Mouse (Mus musculus): ENCODE data around the gene Gdf3. TPM values are rescaled to one million over a fixed set of nuclear protein-coding genes. Genes with fewer than 3 reads are reported as not detected.
"Not testable (repeated sequence)": the region's sequence is repeated elsewhere in the genome, so short reads cannot be mapped to it uniquely, and the experiment has no call there.

Gene Gdf3
- polyA plus RNA-seq, 1 experiment, result not detected

DNA sequence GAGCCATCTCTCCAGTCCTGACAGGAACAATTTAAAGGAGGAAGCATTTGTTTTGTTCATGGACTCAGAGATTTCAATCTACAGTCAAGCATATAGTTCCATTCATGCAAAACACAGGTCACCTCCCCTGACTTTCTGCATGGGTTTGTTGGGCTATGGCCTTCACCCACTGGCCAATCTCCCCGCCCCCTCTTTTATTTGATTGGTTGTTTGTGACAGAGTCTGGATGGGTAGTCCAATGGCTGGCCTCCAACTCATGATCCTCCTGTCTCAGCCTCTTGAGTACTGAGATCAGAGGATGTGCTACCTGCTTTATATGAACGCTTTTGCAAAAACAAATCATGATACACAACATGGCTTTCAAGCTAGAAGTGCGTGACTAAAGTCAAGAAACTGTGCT lies 32.9 kb downstream of the Gdf3 start:
- no peak for TF ChIP-seq GATA1 (IDR thresholded peaks at IDR 0.05; ENCODE audit: low read length)
- no peak for TF ChIP-seq TAL1 (IDR thresholded peaks at IDR 0.05; ENCODE audit: low read length)

GRCm38 (mm10) chr6:122575037-122575436 lies 34.9 kb downstream of the Gdf3 start:
- not testable (repeated sequence) for H3K36me3 ChIP-seq (ENCODE audit: control insufficient read depth); H3K4me1 ChIP-seq (ENCODE audit: control insufficient read depth); H3K9me3 ChIP-seq (ENCODE audit: control insufficient read depth, low read length); H3K4me3 ChIP-seq (replicated peaks); H3K27me3 ChIP-seq (ENCODE audit: control insufficient read depth)

More for the DNA sequence above, 32.9 kb downstream of the Gdf3 start:
- Histone ChIP-seq H3K4me3 (replicated peaks) (no peak overlapping the region), H3K27me3 (ENCODE audit: control insufficient read depth) (no peaks in the 10 kb centered on the region), H3K9me3 (ENCODE audit: control insufficient read depth, low read length) (no peaks in the 10 kb centered on the region), H3K36me3 (ENCODE audit: control insufficient read depth) (no peaks in the 10 kb centered on the region), H3K4me1 (ENCODE audit: control insufficient read depth) (no peaks in the 10 kb centered on the region)

DNA sequence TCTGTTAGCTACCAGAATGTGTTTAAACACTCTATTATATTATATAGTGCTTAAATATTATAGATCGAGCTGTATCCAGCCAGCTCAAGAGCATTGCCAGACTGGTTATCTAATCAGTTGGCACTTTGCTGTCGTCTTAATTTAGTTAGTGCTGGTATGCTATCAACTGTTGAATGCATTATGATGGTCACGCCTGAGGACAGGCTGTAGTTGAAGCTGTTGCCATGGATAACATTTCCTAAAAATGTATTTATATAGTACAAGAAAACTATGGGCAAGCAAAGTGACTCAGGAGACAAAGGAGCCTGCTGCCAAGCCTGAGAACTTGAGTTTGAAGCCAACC lies 38.3 kb downstream of the Gdf3 start:
- Histone ChIP-seq H3K4me1 (ENCODE audit: control insufficient read depth) (no peaks in the 10 kb centered on the region), H3K9me3 (ENCODE audit: control insufficient read depth, low read length) (no peaks in the 10 kb centered on the region), H3K4me3 (replicated peaks) (no peak overlapping the region), H3K36me3 (ENCODE audit: control insufficient read depth) (no peaks in the 10 kb centered on the region), H3K27me3 (ENCODE audit: control insufficient read depth) (no peaks in the 10 kb centered on the region)
- TF ChIP-seq GATA1 (IDR thresholded peaks at IDR 0.05; ENCODE audit: low read length), result no peak
- TF ChIP-seq TAL1 (IDR thresholded peaks at IDR 0.05; ENCODE audit: low read length), result no peak

- H3K4me1 ChIP-seq (ENCODE audit: control insufficient read depth), result no peaks in the 10 kb centered on the region
- no peaks in the 10 kb centered on the region for H3K9me3 ChIP-seq (ENCODE audit: control insufficient read depth, low read length)
- no peaks in the 10 kb centered on the region for H3K27me3 ChIP-seq (ENCODE audit: control insufficient read depth)
- no peak for TF ChIP-seq GATA1 (IDR thresholded peaks at IDR 0.05; ENCODE audit: low read length)
- no peak for TF ChIP-seq TAL1 (IDR thresholded peaks at IDR 0.05; ENCODE audit: low read length)
- no peak overlapping the region for H3K4me3 ChIP-seq (replicated peaks)
- no peaks in the 10 kb centered on the region for H3K36me3 ChIP-seq (ENCODE audit: control insufficient read depth)
Observed at GRCm38 (mm10) chr6:122570695-122571616, 38.9 kb downstream of the Gdf3 start.

DNA sequence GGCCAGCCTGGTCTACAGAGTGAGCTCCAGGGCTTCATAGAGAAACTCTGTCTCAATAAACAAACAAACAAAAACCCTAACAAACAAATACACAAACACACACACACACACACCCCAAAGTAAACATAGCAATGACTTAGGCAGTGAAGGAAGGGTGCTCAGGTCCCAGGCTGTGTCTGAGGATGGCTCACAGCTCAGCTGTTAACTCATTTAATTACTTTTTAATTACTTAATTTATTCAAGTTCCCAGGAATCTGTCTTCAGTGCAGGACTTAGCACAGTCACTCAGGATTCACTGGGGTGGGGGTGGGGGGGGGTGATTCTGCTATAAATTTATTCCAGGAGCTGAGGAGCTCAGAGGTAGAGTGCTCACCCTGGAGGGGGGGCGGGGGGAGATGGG lies 40.1 kb downstream of the Gdf3 start:
- H3K4me3 ChIP-seq (replicated peaks), result no peak overlapping the region

DNA sequence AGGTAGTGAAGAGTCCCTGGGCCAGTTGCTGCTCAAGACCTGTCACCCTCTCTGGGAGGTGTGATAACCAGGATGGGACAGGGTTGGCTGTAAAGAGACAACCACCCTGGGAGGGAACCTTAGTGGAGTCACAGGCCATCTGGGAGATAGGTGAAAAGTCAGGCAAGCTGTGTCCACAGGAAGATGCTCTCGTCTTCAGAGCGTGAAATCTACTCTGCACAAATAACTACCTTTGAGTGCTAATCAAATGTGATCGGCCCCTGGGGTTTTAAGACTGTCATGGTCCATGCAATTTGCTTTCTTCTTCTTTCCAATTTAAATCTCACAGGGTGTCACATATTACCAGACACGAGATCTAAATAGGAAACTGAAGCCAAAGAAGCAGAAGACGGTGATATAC lies 40.8 kb downstream of the Gdf3 start:
- no peak for TF ChIP-seq GATA1 (IDR thresholded peaks at IDR 0.05; ENCODE audit: low read length)
- TF ChIP-seq TAL1 (IDR thresholded peaks at IDR 0.05; ENCODE audit: low read length), result no peak
- no peaks in the 10 kb centered on the region for H3K4me1 ChIP-seq (ENCODE audit: control insufficient read depth)
- H3K9me3 ChIP-seq (ENCODE audit: control insufficient read depth, low read length), result no peaks in the 10 kb centered on the region
- H3K36me3 ChIP-seq (ENCODE audit: control insufficient read depth), result no peaks in the 10 kb centered on the region
- no peaks in the 10 kb centered on the region for H3K27me3 ChIP-seq (ENCODE audit: control insufficient read depth)
- H3K4me3 ChIP-seq (replicated peaks), result no peak overlapping the region

More for the DNA sequence above, 40.1 kb downstream of the Gdf3 start:
- no peaks in the 10 kb centered on the region for H3K9me3 ChIP-seq (ENCODE audit: control insufficient read depth, low read length)
- TF ChIP-seq TAL1 (IDR thresholded peaks at IDR 0.05; ENCODE audit: low read length) (no peak), GATA1 (IDR thresholded peaks at IDR 0.05; ENCODE audit: low read length) (no peak)
- no peaks in the 10 kb centered on the region for H3K27me3 ChIP-seq (ENCODE audit: control insufficient read depth)
- no peaks in the 10 kb centered on the region for H3K4me1 ChIP-seq (ENCODE audit: control insufficient read depth)
- H3K36me3 ChIP-seq (ENCODE audit: control insufficient read depth), result no peaks in the 10 kb centered on the region

DNA sequence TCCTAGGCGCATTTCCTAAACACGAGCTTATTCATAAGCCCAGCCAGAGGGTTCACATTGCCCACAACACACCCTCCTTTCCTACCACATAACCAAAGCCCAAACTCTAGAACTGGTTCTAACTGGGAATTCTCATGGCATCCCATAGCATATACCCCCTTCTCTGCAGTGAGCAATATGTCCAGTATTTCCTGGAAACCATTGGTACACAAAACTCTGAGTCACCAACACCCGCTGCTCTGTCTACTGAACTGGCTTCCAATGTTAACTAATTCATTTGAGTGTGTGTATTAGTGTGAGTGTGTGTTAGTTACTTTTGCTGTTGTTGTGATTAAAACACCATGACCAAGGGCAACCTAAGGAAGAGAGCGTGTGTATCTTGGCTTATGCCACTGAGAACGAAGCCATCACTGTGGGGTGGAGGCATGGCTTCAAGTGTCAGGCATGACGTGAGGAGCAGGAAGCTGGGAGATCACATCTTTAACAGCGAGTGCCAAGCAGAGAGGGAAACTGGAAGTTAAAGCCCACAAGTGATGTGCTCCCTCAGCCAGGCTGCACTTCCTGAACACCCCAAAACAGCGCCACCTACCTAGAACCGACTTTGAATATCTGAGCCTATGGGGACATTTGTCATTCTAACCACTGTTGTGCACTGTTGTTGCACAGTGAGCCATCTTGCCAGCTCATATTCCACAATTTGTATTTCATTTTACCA lies 44.7 kb downstream of the Gdf3 start:
- TF ChIP-seq GATA1 (IDR thresholded peaks at IDR 0.05; ENCODE audit: low read length) (no peak), TAL1 (IDR thresholded peaks at IDR 0.05; ENCODE audit: low read length) (no peak)
- Histone ChIP-seq H3K27me3 (ENCODE audit: control insufficient read depth) (peaks cover 5% of the 10 kb centered on the region; the same call in 1 of the 2 replicates), H3K9me3 (ENCODE audit: control insufficient read depth, low read length) (no peaks in the 10 kb centered on the region), H3K36me3 (ENCODE audit: control insufficient read depth) (no peaks in the 10 kb centered on the region), H3K4me1 (ENCODE audit: control insufficient read depth) (peaks cover 4% of the 10 kb centered on the region), H3K4me3 (replicated peaks) (no peak overlapping the region)

- Histone ChIP-seq H3K36me3 (ENCODE audit: control insufficient read depth) (no peaks in the 10 kb centered on the region), H3K9me3 (ENCODE audit: control insufficient read depth, low read length) (no peaks in the 10 kb centered on the region), H3K4me1 (ENCODE audit: control insufficient read depth) (peaks cover 4% of the 10 kb centered on the region), H3K4me3 (replicated peaks) (no peak overlapping the region), H3K27me3 (ENCODE audit: control insufficient read depth) (peaks cover 5% of the 10 kb centered on the region; the same call in 1 of the 2 replicates)
- no peak for TF ChIP-seq GATA1 (IDR thresholded peaks at IDR 0.05; ENCODE audit: low read length)
- TF ChIP-seq TAL1 (IDR thresholded peaks at IDR 0.05; ENCODE audit: low read length), result no peak
Observed at GRCm38 (mm10) chr6:122562463-122562862, 47.4 kb downstream of the Gdf3 start.

GRCm38 (mm10) chr6:122561005-122561404 lies 48.9 kb downstream of the Gdf3 start:
- H3K4me3 ChIP-seq (replicated peaks), result no peak overlapping the region
- H3K36me3 ChIP-seq (ENCODE audit: control insufficient read depth), result no peaks in the 10 kb centered on the region
- peaks cover 4% of the 10 kb centered on the region for H3K4me1 ChIP-seq (ENCODE audit: control insufficient read depth)
- no peak for TF ChIP-seq GATA1 (IDR thresholded peaks at IDR 0.05; ENCODE audit: low read length)
- no peak for TF ChIP-seq TAL1 (IDR thresholded peaks at IDR 0.05; ENCODE audit: low read length)
- H3K9me3 ChIP-seq (ENCODE audit: control insufficient read depth, low read length), result no peaks in the 10 kb centered on the region
- peaks cover 5% of the 10 kb centered on the region; the same call in 1 of the 2 replicates for H3K27me3 ChIP-seq (ENCODE audit: control insufficient read depth)

Measured in erythroblast, embryonic 14.5 days (primary cell).